Mouse (Mus musculus) kidney, postnatal 10 days (tissue): ENCODE measurements around the gene Myh7.
"Not testable (repeated sequence)": the region's sequence is repeated elsewhere in the genome, so short reads cannot be mapped to it uniquely, and the experiment has no call there.

Source experiments
- DNase-seq: peaks from one replicate; pipeline ENCODE4 v3.0.0; 2021; ENCODE audit warnings: mixed read lengths

Gene Myh7

DNA sequence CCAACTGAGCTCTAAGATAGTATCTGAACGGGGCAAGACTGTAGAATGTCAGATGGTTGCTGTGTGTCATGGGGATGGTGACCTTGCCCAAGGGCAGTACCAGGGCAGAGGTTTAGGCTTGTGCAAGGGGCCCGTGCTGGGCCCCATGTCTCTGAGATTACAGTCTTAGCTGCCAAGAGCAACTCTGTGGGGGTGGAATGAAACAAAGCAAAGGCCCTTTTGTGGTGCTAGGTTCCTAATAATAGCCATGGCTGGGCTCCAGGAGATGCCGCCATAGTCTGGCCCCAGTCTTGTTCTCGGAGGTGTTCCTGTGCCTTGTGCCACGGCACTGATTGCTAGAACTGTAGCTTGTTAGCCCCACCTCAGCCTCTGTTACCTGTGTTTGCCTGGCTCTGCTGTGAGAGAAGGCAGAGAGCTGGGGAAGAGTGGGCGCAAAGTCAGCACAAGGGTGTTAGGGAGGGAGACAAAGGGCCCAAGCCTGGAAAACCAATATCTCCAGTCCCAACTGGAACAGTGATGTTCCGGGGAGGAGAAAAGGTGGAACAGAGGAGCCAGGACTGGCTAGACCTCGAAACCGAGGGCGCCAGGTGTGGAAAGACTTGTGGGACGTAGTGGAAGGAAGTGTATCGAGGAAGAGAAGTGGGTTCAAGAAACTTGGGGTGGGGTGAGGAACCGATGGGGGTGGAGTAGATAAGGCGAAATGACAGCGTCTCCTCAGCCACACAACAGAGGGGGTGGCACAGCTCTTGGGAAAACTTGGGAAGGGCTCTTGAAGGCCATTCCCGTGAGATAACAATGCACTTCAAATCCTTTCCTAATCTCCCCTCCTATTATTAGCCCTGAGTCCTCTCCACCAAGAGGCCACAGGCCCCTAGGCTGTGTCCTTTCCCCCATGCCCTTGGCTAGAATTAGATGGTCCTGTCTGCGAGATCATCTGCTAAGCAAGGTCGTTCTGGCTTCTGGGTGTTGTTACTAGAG, 9.7 kb upstream of the Myh7 start:
- DNase-seq: no peak

DNA sequence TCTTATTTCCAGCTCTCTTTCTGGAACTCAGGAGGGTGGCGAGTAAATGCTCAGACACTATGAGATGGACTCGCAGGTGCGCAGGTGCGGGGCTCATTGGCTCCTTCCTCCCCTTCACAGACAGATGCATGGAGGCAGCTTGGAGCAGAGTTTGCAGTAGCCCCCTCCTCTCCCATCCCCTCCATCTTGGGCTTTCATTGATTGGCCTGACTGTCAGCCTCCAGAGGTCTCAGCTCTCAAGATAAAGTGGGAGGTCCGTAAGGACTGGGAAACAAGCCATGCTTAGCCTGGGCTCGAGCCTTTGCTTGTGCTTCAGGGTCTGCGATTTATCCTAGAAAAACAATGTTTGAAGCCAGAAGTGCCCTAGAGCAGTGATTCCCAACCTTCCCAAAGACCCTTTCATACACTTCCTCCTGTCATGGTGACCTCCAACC, 8.3 kb upstream of the Myh7 start:
- DNase-seq: no peak

DNA sequence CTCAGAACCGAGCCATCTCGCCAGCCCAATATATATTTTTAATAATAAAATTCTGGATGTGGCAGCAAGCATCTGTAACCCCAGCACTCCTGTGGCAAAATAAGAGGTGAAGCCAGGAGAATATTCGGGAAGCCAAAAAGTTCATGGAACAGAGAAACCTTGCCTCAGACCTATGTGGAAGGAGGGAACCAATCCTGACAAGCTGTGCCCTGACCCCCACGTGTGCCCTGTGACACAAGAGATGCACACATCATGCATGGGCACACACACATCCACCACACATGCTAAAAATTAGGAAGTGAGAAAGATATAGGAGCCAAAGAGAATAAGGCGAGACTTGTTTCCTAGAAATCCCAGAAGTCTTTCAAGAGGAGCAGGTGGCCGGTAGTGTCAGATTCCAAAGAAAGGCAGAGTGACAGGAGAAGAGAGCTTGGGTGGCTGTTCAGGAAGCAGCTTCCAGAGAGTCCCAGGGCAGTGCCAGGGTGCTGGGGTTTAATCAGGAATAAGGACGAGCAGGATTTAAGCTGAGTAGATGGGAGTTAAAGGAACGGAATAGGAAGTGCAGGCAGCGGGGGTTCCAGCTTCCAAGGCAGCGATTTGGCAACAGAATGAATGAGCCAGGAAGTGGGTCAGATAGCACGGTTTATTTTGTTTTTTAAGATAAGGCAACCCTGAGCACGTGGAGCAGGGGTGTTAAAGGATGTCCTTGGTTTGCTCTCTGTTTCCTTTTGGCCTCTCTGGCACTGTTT, 7.7 kb upstream of the Myh7 start:
- no peak for DNase-seq

- DNase-seq: no peak
Observed at GRCm38 (mm10) chr14:55001446-55001845, 7.0 kb upstream of the Myh7 start.

GRCm38 (mm10) chr14:55000814-55001213, 6.4 kb upstream of the Myh7 start:
- DNase-seq: no peak

DNA sequence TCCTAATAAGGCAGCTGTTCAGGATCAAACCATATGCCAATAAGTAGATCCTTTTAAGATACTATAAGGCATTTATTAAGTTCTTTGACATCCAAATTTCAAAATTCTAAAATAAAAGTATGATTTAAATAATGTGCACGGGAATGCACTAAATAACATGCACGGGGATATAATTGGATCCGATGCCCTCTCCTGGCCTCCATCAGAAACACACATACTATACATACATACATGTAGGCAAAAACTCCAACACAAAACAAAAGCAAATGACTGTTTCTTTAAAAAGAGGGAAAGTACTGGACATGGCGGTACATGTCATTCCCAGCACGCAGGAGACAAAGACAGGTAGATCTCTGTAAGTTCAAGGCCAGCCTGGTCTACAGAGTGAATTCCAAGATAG, 5.4 kb upstream of the Myh7 start:
- DNase-seq: not testable (repeated sequence)

- DNase-seq: no peak
Observed at GRCm38 (mm10) chr14:54998680-54999079, 4.3 kb upstream of the Myh7 start.

DNA sequence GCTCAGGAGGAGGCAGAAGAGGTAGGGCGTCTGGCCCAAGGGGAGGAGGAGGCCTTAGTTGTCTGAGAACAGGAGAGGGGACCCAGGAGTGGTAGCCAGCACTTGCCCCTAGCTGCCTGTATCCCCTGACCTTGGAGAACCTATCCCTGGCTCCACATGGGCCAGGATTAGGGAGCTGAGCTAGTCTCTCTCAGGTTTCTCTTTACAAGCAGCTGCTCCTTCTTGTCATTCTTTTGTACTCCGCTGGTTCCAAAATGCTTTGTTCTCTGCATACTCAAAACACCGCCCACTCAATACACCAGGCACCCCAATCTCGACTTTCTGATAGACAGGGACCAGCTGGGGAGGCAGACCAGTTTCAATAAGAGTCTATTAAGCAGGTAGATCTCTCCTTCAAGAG, 2.9 kb upstream of the Myh7 start:
- no peak for DNase-seq

GRCm38 (mm10) chr14:54996793-54997192, 2.4 kb upstream of the Myh7 start:
- DNase-seq: no peak

DNA sequence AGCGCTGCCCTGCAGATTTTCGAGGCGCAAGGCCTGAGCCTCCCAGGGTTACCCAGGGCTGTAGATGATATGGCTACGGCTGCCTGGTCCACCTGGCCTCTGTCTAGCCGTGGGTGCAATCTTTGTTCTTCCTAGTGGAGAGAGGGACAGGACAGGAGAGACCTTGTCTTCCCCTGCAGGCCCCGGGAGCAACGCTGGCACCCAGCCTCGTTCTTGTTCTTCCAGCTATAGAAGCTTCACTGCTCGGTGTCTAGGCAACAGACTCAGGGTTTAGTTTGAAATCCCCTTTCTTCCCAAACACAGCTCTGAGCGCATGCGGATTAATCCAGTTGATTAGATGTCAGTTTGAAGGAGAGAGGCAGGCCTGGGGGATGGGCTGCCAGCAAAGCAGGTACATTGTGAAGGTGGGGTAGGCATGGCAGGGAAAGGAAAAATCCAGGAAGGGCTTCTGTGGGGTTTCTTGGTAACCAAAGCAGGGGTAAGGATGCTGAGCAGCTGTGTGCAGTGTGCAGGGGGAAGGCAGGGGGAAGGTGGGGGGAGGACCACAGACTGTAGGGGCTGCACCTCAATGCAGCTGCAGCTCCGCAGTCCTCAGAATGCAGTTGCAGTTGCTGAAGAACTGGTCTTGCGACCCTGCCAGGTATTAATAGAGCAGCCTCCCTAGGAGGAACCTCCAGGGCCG, 1.2 kb upstream of the Myh7 start:
- DNase-seq: no peak

DNA sequence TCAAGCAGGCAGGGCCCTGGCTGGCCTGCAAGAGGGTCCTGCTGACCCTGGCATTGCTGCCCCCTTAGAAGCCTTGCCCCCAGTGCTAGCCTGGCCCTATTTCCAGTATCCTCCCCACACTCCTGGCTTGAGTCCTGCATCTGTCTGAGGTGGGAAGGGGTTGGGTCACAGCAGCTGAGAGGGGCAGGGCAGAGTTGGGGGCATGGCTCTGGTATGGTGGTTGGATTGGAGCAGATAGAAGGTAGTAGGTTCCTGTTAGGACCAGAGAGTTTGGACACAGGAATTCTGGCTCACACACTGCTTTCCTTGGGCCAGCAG, 402 bp upstream of the Myh7 start:
- DNase-seq: no peak

- no peak for DNase-seq
Observed at GRCm38 (mm10) chr14:54993636-54994035, 790 bp downstream of the Myh7 start.

GRCm38 (mm10) chr14:54992196-54992595, 2.2 kb downstream of the Myh7 start:
- DNase-seq: no peak

DNA sequence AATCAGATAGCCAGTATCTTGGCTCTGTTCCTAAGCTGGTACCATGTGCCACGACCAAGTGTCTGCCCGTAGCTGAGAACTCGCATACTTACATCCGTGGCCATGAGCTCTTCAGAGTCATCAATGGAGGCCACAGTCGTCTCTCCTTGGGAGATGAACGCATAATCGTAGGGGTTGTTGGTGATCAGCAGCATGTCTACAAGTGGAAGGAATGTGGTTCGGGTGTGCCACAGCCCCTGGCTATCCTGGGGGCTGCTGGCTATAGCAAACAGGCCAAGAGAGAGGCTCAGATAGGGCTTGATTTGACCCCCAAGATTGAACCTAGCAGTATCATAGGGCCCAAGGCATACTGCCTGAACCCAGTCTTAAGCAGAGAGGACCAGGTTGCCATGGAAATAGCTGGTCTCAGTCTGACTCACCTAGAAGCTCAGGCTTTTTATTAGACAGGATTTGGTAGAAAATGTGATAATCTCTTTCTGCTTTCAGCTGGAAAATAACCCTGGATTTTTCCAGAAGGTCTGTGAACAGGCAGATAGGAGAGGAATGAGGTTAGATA, 4.5 kb downstream of the Myh7 start:
- no peak for DNase-seq

- no peak for DNase-seq
Observed at GRCm38 (mm10) chr14:54988882-54989281, 5.5 kb downstream of the Myh7 start.

DNA sequence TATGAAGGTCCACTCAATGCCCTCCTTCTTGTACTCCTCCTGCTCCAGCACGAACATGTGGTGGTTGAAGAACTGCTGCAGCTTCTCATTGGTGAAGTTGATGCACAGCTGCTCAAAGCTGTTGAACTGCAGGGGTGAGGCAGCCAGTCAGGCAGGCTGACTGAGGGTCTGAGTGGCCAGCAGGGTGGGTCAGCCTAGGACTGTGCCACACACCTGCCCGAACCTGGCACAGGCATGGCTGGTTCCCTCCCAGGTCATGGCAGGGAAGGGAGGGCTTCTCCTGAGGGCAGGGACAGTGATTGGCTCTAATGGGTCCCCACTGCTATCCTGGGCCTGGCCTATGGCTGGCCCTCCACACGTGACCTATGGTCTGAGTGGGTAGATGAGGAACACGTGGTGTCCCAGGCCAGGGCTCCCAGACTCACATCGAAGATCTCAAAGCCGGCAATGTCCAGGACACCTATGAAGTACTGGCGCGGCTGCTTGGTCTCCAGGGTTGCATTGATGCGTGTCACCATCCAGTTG, 6.0 kb downstream of the Myh7 start:
- DNase-seq: not testable (repeated sequence)

- no peak for DNase-seq
Observed at GRCm38 (mm10) chr14:54981934-54982333, 12.5 kb downstream of the Myh7 start.

GRCm38 (mm10) chr14:54978664-54979063, 15.8 kb downstream of the Myh7 start:
- no peak for DNase-seq

- no peak for DNase-seq
Observed at GRCm38 (mm10) chr14:54976633-54977032, 17.8 kb downstream of the Myh7 start, which contains the start of gene Gm17428. Gene Gm17428, plus strand, starts transcription at chr14:54976933.

- no peak for DNase-seq
Observed at GRCm38 (mm10) chr14:54974068-54974791, 20.2 kb downstream of the Myh7 start.

- DNase-seq: not testable (repeated sequence)
Observed at GRCm38 (mm10) chr14:54972786-54973185, 21.6 kb downstream of the Myh7 start.

GRCm38 (mm10) chr14:54968344-54968743, 26.1 kb downstream of the Myh7 start:
- DNase-seq: no peak
